Mouse (Mus musculus): ENCODE data around the gene Gm4559.
"Not testable (repeated sequence)": the region's sequence is repeated elsewhere in the genome, so short reads cannot be mapped to it uniquely, and the experiment has no call there.

Gene Gm4559

DNA sequence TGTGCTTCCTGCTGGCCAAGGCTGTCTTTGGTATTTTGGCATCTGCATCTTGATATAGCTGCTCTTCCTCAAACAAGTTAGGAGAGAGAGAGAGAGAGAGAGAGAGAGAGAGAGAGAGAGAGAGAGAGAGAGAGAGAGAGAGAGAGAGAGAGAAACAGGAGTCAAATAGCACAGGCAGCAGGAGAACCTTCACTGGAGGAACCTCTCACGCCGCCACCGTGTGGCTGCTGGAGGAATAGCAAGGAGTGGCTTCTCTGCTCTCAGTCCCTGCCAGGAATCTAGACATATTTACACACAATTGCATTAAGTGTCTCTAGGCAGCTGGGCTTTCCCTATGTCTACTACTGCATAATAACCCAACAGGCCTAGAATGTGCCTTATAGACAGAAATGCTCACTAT, 4.0 kb upstream of the Gm4559 start:
- peak; percentile 74 for DNase-seq (ENCODE audit: low spot score)

DNA sequence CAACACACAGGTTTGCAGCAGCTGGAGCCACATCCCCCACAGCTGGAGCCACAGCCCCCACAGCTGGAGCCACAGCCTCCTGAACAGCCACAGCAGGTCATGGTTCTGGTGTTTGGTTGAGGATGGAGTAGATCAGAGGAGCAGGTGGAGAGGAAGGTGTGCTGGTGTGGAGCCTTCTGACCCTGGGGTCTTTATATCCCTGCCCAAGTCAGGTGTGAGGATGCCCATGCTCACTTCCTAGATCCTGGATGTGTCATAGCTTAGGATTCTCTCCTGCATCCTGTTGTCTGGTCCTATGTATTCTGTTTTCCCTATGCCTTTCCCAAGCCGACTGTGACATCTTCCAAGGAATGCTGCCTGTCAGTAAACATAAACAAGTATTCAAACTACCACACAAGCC, 15.9 kb downstream of the Gm4559 start, which contains the start of gene Gm2431:
TSS of gene Gm2431 (minus strand) at position 101 of the 400 bp plus-strand sequence.
- not testable (repeated sequence) for DNase-seq (ENCODE audit: low spot score)

DNA sequence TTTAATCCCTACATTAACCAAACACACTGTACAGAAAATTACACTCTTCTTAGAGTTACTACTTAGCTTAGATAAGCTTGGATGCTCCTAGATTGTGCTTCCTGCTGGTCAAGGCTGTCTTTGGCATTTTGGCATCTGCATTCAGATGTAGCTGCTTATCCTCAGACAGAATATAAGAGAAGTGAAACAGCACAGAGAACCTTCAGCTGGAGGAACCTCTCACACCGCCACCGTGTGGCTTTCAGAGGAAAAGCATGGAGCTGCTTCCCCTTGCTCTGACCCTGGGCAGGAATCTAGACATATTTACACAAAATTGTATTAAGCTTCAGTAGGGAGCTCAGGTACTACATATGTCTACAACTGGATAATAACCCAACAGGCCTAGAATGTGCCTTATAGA, 18.6 kb downstream of the Gm4559 start:
- DNase-seq (ENCODE audit: low spot score) = peak; percentile 22

DNA sequence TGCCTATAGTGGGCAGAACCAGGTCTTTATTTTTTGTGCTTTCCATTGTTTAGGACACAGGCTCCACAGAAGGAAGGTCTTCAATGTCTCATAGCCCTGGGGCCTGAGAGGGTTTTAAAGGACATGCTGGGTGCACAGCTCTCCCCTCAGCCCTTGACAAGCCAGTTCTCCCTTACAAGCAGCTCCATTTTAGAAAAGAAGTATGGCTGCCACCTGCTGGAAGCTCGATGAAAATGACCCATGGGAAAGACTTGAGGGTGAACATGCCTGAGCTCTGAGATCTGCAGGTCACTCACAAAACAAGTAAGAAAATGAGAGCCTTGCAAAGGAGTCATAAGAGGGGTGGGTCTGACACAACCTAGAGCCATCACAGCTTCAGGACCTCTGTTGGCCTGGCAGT, 24.3 kb downstream of the Gm4559 start:
- peak; percentile 38 for DNase-seq (ENCODE audit: low spot score)

DNA sequence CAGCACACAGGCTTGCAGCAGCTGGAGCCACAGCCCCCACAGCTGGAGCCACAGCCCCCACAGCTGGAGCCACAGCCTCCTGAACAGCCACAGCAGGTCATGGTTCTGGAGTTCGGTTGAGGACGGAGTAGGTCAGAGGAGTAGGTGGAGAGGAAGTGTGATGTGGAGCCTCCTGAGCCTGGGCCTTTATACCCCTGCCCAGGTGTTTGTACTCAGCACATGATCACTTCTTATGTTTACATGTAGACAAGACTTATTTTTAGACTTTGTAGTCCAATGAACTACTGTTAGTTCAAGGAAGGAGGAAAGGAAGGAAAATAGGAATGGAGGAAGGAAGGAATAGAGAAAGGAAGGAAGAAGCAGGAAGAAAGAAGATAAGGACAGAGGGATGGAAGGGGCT, 33.2 kb downstream of the Gm4559 start, which contains the start of gene Gm40460:
TSS of gene Gm40460 (minus strand) at position 101 of the 400 bp plus-strand sequence.
- no peak for DNase-seq (ENCODE audit: low spot score)

DNA sequence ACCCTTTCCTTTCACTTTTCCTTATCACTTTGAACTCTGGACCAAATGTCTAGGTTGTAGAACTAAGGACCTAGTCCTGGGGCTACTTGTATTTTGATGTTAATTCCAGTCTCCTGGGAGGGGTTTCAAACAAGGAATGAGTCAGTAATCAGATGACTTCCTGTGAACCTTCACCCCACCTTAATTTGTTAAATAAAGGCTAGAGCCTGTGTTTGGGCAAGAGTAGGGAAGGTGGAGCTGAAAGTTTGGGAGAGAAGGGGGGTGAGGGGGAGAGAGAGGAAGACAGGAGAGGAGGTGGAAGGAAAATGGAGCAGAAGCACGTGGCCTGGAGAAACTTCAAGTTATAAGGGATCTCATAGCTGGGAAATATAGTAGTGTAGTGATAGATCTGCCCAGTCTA, 42.6 kb downstream of the Gm4559 start:
- no peak for DNase-seq (ENCODE audit: low spot score)

DNA sequence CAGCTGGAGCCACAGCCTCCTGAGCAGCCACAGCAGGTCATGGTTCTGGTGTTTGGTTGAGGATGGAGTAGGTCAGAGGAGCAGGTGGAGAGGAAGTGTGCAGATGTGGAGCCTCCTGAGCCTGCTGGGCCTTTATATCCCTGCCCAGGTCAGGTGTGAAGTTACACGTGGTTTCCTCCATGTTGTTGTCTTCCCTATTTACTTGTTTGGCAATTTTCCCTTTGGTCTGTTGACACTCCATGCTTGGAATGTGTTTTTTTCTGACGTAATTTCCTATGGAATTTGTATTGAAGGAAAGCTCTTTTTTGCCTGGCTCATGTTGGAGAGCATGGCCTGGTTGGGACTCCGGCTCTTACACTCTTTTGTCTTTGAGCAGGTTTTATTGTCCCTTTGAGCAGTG, 44.3 kb downstream of the Gm4559 start, which contains the start of gene Krtap5-5:
TSS of gene Krtap5-5 (minus strand) at position 101 of the 400 bp plus-strand sequence.
- DNase-seq (ENCODE audit: low spot score) = not testable (repeated sequence)

DNA sequence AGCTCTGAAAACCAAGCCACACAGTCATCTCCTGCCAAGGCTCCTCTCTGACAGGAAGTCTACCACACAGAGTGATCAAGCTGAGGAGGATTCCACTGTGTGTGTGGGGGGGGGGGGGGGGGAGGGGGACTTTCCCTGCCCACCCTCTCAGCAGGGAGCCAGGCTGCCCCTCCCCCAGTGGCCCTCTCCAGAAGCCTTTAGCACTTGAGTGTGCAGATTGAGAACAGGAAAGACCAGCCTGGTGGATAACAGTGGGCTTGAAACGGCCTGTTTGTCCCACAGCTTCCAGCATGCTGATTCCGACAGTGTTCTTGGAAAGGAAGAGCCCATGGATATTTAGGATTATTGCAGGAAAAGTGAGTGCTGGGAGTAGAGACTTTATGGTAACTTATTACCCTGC, 49.6 kb downstream of the Gm4559 start:
- no peak for DNase-seq (ENCODE audit: low spot score)
